Comparison of ENCODE assay signal across 9 mouse cellular contexts in the genomic region with DNA sequence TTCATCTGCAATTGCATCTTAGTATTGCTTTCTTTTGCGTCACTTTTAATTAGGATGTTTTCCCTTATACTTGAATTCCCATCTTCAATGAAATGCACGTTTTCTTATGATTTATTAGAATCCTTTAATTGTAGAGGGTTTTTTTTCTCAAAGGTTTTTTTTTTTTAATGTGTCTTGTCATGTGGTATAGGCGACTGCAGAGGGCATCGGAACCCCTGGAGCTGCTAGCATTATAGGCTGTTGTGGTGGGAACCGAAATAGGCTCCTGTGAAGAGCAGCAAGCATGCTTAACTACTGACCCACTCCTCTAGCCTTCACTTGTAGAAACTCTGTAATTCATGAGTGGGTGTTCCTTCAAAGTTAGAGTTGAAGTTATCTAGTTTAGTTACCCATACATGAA. TPM values are rescaled to one million over a fixed set of nuclear protein-coding genes. Genes with fewer than 3 reads are reported as not detected.
DNase-seq lines count a peak whose midpoint lies in the region; ATAC-seq and TF ChIP-seq lines count a peak whose summit lies in the region.
"Had no signal": no experiment of that assay in that cellular context is flagged by ENCODE, and none has a peak within 500 bp of the region (broad histone marks: within the 10 kb centered on the region; RNA-seq: fewer than 3 reads in every experiment).

No protein-coding gene starts in this region.

- no peaks in the 10 kb centered on the region for H3K9me3 ChIP-seq in hindbrain, embryonic 15.5 days
- H3K9me3 ChIP-seq in midbrain, embryonic 16.5 days (replicated peaks; ENCODE audit: control insufficient read depth, low read length, poor library complexity, severe bottlenecking): no peaks in the 10 kb centered on the region

- H3K27ac ChIP-seq in left cerebral cortex, adult 2 months: no peak overlapping the region; the same call in 1 of the 2 replicates
- H3K27ac ChIP-seq in bone marrow, adult 2 months (ENCODE audit: control insufficient read depth, insufficient read depth, low read depth, low read length, poor library complexity): no peak overlapping the region
- no peak overlapping the region for H3K27ac ChIP-seq in hindbrain, embryonic 15.5 days (replicated peaks)
- no peak overlapping the region for H3K27ac ChIP-seq in midbrain, embryonic 16.5 days (ENCODE audit: low read length)

- TF ChIP-seq CTCF in left cerebral cortex, adult 2 months (IDR thresholded peaks at IDR 0.05): no peak
- TF ChIP-seq CTCF in bone marrow, adult 2 months (IDR thresholded peaks at IDR 0.05; ENCODE audit: control insufficient read depth, insufficient read depth, low read length): no peak

- no peak for TF ChIP-seq POLR2A in bone marrow, adult 2 months (IDR thresholded peaks at IDR 0.05; ENCODE audit: borderline replicate concordance, control insufficient read depth, low read depth, low read length)

- no peaks in the 10 kb centered on the region for H3K27me3 ChIP-seq in hindbrain, embryonic 15.5 days
- no peaks in the 10 kb centered on the region for H3K27me3 ChIP-seq in midbrain, embryonic 16.5 days (ENCODE audit: control insufficient read depth, insufficient read depth, low read depth, low read length)

- no peaks in the 10 kb centered on the region; the same call in none of the 2 replicates for H3K4me1 ChIP-seq in bone marrow, adult 2 months (ENCODE audit: control insufficient read depth, insufficient read depth, low read length)
- peaks cover 30% of the 10 kb centered on the region for H3K4me1 ChIP-seq in hindbrain, embryonic 15.5 days (replicated peaks)
- H3K4me1 ChIP-seq in midbrain, embryonic 16.5 days (ENCODE audit: control insufficient read depth, insufficient read depth, low read length): peaks cover 17% of the 10 kb centered on the region

- H3K4me3 ChIP-seq in left cerebral cortex, adult 2 months: peak overlapping the region; percentile 97
- H3K4me3 ChIP-seq in bone marrow, adult 2 months (replicated peaks; ENCODE audit: control insufficient read depth, low read depth, low read length): peak overlapping the region; percentile 33
- H3K4me3 ChIP-seq in hindbrain, embryonic 15.5 days: peak overlapping the region; percentile 91
- H3K4me3 ChIP-seq in midbrain, embryonic 16.5 days (ENCODE audit: low read depth, low read length): peak overlapping the region; percentile 83

- H3K9ac ChIP-seq in hindbrain, embryonic 15.5 days: peak overlapping the region; percentile 94
- H3K9ac ChIP-seq in midbrain, embryonic 16.5 days (ENCODE audit: low read depth, low read length): no peak overlapping the region

- peak overlapping the region; percentile 64 for H3K4me2 ChIP-seq in hindbrain, embryonic 15.5 days
- peak overlapping the region; percentile 64 for H3K4me2 ChIP-seq in midbrain, embryonic 16.5 days (ENCODE audit: low read length)

- WGBS in bone marrow, adult 2 months: 8% methylated on average over 5 of the region's 5 CpGs
- WGBS in hindbrain, embryonic 15.5 days: 13% methylated on average over 5 of the region's 5 CpGs
- WGBS in midbrain, embryonic 16.5 days: 10% methylated on average over 5 of the region's 5 CpGs

- ATAC-seq in hindbrain, embryonic 15.5 days (ENCODE audit: low FRiP score, low read depth): no peak
- no peak for ATAC-seq in midbrain, embryonic 16.5 days

- no peaks in the 10 kb centered on the region for H3K36me3 ChIP-seq in hindbrain, embryonic 15.5 days
- H3K36me3 ChIP-seq in midbrain, embryonic 16.5 days (ENCODE audit: control insufficient read depth, insufficient read depth, low read length): 0 out of 2 replicates have a peak, but pooled peaks cover 2% of the 10 kb centered on the region

- DNase-seq in left cerebral cortex, adult 2 months (ENCODE audit: extremely low spot score in 1 of 2, low spot score in 2 of 2): no peak
- DNase-seq in left cerebral cortex, adult 8-10 months (ENCODE audit: low spot score in 2 of 2): no peak
- DNase-seq in gastrocnemius, postnatal 4 days (ENCODE audit: low spot score in 2 of 2): no peak
- no peak for DNase-seq in left cerebral cortex, adult 11 months (ENCODE audit: low spot score)
- DNase-seq in layer of hippocampus, postnatal 10 days (ENCODE audit: low spot score in 2 of 2): no peak

- intact Hi-C loops in left cerebral cortex, adult 2 months (cut with DNase I): no loop called here

RNA-seq across cellular contexts. Expression of a gene that starts 1.1 kb away (rescaled TPM):
- total RNA-seq in left cerebral cortex, adult 2 months (2021): 10 to 100 TPM; 42.9 to 43.2 TPM
- 10 to 100 TPM; 32.1 to 47.1 (median 40.2) TPM for total RNA-seq in left cerebral cortex, adult 8-10 months (2022)
- polyA plus RNA-seq in bone marrow, adult 2 months (2011; ENCODE audit: insufficient read depth, insufficient read length, low replicate concordance, missing spikeins): 42.5 and 63.5 TPM in 2 replicates
- 70.2 and 74.6 TPM in 2 replicates for polyA plus RNA-seq in hindbrain, embryonic 15.5 days (2015; fragmentation: Nextera tagmentation; extraction: Ambion mirVana)
- polyA plus RNA-seq in midbrain, embryonic 16.5 days (2015; fragmentation: Nextera tagmentation; extraction: Ambion mirVana): 74.0 and 80.4 TPM in 2 replicates
- 10 to 100 TPM; 81.0 to 81.7 TPM for total RNA-seq in gastrocnemius, postnatal 4 days (2021)
- total RNA-seq in layer of hippocampus, postnatal 10 days (2021): 10 to 100 TPM; 39.5 to 47.6 TPM

RNA-seq across cellular contexts. Expression of a gene that starts 22.0 kb away (rescaled TPM):
- total RNA-seq in left cerebral cortex, adult 2 months (2021): 10 to 100 TPM; 52.5 to 58.4 TPM
- total RNA-seq in left cerebral cortex, adult 8-10 months (2022): 10 to 100 TPM; 46.0 to 59.2 (median 52.4) TPM
- 71.1 and 78.5 TPM in 2 replicates for polyA plus RNA-seq in bone marrow, adult 2 months (2011; ENCODE audit: insufficient read depth, insufficient read length, low replicate concordance, missing spikeins)
- polyA plus RNA-seq in hindbrain, embryonic 15.5 days (2015; fragmentation: Nextera tagmentation; extraction: Ambion mirVana): 190 and 192 TPM in 2 replicates
- polyA plus RNA-seq in midbrain, embryonic 16.5 days (2015; fragmentation: Nextera tagmentation; extraction: Ambion mirVana): 177 and 184 TPM in 2 replicates
- 10 to 100 TPM; 59.9 to 79.1 TPM for total RNA-seq in gastrocnemius, postnatal 4 days (2021)
- total RNA-seq in layer of hippocampus, postnatal 10 days (2021): 10 to 100 TPM; 71.6 to 73.5 TPM

RNA-seq across cellular contexts. Expression of a gene that starts 47.5 kb away (rescaled TPM):
- not detected for total RNA-seq in left cerebral cortex, adult 2 months (2021)
- not detected for total RNA-seq in left cerebral cortex, adult 8-10 months (2022)
- 0.59 and 0.70 TPM in 2 replicates for polyA plus RNA-seq in bone marrow, adult 2 months (2011; ENCODE audit: insufficient read depth, insufficient read length, low replicate concordance, missing spikeins)
- not detected in 2 replicates for polyA plus RNA-seq in hindbrain, embryonic 15.5 days (2015; fragmentation: Nextera tagmentation; extraction: Ambion mirVana)
- not detected in 2 replicates for polyA plus RNA-seq in midbrain, embryonic 16.5 days (2015; fragmentation: Nextera tagmentation; extraction: Ambion mirVana)
- not detected for total RNA-seq in gastrocnemius, postnatal 4 days (2021)
- total RNA-seq in layer of hippocampus, postnatal 10 days (2021): not detected
- polyA plus RNA-seq: gonadal fat pad, adult 2 months had no signal

Comparison
In these comparisons a context has a peak if more than half of its experiments do, and no peak if none do; other contexts are left out.
1. H3K4me3 ChIP-seq: peak in every context shown above with its lines; median percentile 97 in left cerebral cortex, adult 2 months; 91 in hindbrain, embryonic 15.5 days; 83 in midbrain, embryonic 16.5 days; 33 in bone marrow, adult 2 months.